Mouse (Mus musculus) hindbrain, postnatal 0 days (tissue): ENCODE results near the gene Cntrl. TPM values are rescaled to one million over a fixed set of nuclear protein-coding genes. Genes with fewer than 3 reads are reported as not detected.

ENCODE experiments used
- ATAC-seq: fragments of 200-750 bp; cut with Nextera tagmentation; 2 replicates; pipeline ENCODE4 v1.8.0; 2017; ENCODE audit warnings: mild to moderate bottlenecking, moderate TSS enrichment, moderate library complexity
- DNase-seq: peaks from one replicate; pipeline ENCODE4 v3.0.0-alpha.2; 2015; ENCODE audit warnings: low spot score
- H3K27ac ChIP-seq: fragments of 300-500 bp; sonication (generic); 2 replicates; pipeline ENCODE4 v1.5.1; 2014; ENCODE audit warnings: mild to moderate bottlenecking
- H3K27me3 ChIP-seq: fragments of 300-500 bp; sonication (generic); 2 replicates; pipeline ENCODE4 v1.6.1; 2014; ENCODE audit warnings: low read length, mixed read lengths; ENCODE audit not compliant: insufficient read depth
- H3K36me3 ChIP-seq: fragments of 300-500 bp; sonication (generic); 2 replicates; pipeline ENCODE4 v1.6.1; 2014; ENCODE audit warnings: low read length, mixed read lengths; ENCODE audit not compliant: insufficient read depth
- H3K4me1 ChIP-seq: fragments of 300-500 bp; sonication (generic); 2 replicates; pipeline ENCODE4 v1.6.1; 2014; ENCODE audit warnings: antibody characterized with exemption, low read length, mixed read lengths; ENCODE audit not compliant: insufficient read depth
- H3K4me2 ChIP-seq: fragments of 300-500 bp; sonication (generic); 2 replicates; pipeline ENCODE4 v1.6.1; 2014; ENCODE audit warnings: low read depth, mild to moderate bottlenecking, low read length, moderate library complexity, mixed read lengths
- H3K4me3 ChIP-seq: fragments of 300-500 bp; sonication (generic); 2 replicates; pipeline ENCODE4 v1.5.1; 2014; ENCODE audit warnings: low read length
- H3K9ac ChIP-seq: fragments of 300-500 bp; sonication (generic); replicated peaks from 2 replicates; pipeline ENCODE4 v1.6.1; 2014; ENCODE audit warnings: mild to moderate bottlenecking, low read length, moderate library complexity, mixed read lengths
- H3K9me3 ChIP-seq: fragments of 300-500 bp; sonication (generic); 2 replicates; pipeline ENCODE4 v1.6.1; 2016; ENCODE audit warnings: low read length, mixed read lengths
- CTCF ChIP-seq: IDR thresholded peaks from 2 replicates; pipeline ENCODE4 v1.5.1; 2016; ENCODE audit warnings: antibody characterized with exemption, control low read depth, low read depth
- WGBS: fragments of 180-500 bp; shearing (Covaris S2); extraction: QIAGEN DNeasy Blood & Tissue Kit; methylation state at CpG from one replicate; pipeline ENCODE4 v1.1.7; 2014; 5-methylcytosine and 5-hydroxymethylcytosine counted together
- polyA plus RNA-seq: library from polyadenylated mRNA; unstranded; fragments of >200 nt; fragmentation: Nextera tagmentation; extraction: Ambion mirVana; gene quantifications from 2 replicates; pipeline ENCODE4 v1.2.1, GENCODE M21; 2015
- total RNA-seq: library from RNA; depleted of rRNA; stranded (reverse); fragments of >200 nt; gene quantifications from 2 replicates; pipeline ENCODE4 v1.2.3, GENCODE M21; 2014; rRNA removed

The Cntrl gene
- total RNA-seq, result 6.5 and 10.5 TPM in 2 replicates
- 9.0 and 10.7 TPM in 2 replicates for polyA plus RNA-seq

- H3K4me1 ChIP-seq, result peaks cover 3% of the 10 kb centered on the region; the same call in 1 of the 2 replicates
- TF ChIP-seq CTCF, result no peak; the same call in 1 of the 2 replicates
- H3K9ac ChIP-seq, result peak within 1 kb of the TSS; percentile 72
- peak within 1 kb of the TSS; percentile 89 for H3K27ac ChIP-seq
- no peaks in the 10 kb centered on the region for H3K9me3 ChIP-seq
- H3K27me3 ChIP-seq, result no peaks in the 10 kb centered on the region
- no peaks in the 10 kb centered on the region for H3K36me3 ChIP-seq
- under 1% methylated on average over 62 of the region's 62 CpGs for WGBS
- DNase-seq (peak; percentile 95), ATAC-seq (peak; percentile 97)
- peak within 1 kb of the TSS; percentile 79 for H3K4me3 ChIP-seq
- H3K4me2 ChIP-seq, result peak within 1 kb of the TSS; percentile 55
Measured at GRCm38 (mm10) chr2:35109141-35109923, at the start of gene Cntrl. TSS of gene Cntrl (plus strand) at chr2:35109492.

DNA sequence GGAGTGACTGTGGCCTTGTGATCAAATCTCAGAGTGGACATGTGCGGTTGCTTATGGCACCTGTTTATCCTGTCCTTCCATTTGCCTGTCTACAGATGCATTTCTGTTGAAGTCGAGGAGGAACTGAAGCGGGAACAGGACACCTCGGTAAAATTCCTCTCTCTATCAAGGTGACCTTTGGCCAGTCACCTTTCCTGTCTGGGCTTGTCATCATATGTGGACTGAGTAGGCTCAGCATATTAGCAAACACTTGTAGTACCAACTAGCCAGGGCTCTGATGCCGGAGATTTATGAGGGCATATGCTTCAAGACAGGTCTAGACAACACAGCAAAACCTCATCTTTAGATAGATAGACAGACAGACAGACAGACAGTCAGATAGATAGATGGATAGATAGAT is 49.0 kb upstream of the Cntrl start:
- Histone ChIP-seq H3K27ac (no peak overlapping the region), H3K9me3 (no peaks in the 10 kb centered on the region), H3K4me3 (no peak overlapping the region), H3K27me3 (no peaks in the 10 kb centered on the region), H3K4me2 (no peak overlapping the region), H3K36me3 (no peaks in the 10 kb centered on the region), H3K4me1 (no peaks in the 10 kb centered on the region), H3K9ac (no peak overlapping the region)
- DNase-seq (no peak), ATAC-seq (no peak)
- TF ChIP-seq CTCF, result no peak
- WGBS, result 85% methylated on average over 5 of the region's 5 CpGs

- DNase-seq, result no peak
- Histone ChIP-seq H3K36me3 (no peaks in the 10 kb centered on the region), H3K27me3 (no peaks in the 10 kb centered on the region), H3K4me2 (no peak overlapping the region), H3K9me3 (no peaks in the 10 kb centered on the region), H3K9ac (no peak overlapping the region), H3K4me1 (no peaks in the 10 kb centered on the region), H3K27ac (no peak overlapping the region), H3K4me3 (no peak overlapping the region)
- ATAC-seq, result no peak
- TF ChIP-seq CTCF, result no peak
- WGBS, result 78% methylated on average over 6 of the region's 6 CpGs
Measured at GRCm38 (mm10) chr2:35060897-35061296, 48.4 kb upstream of the Cntrl start.

- Histone ChIP-seq H3K4me3 (no peak within 1 kb of the TSS), H3K4me2 (no peak within 1 kb of the TSS), H3K9ac (no peak within 1 kb of the TSS), H3K4me1 (no peaks in the 10 kb centered on the region), H3K9me3 (no peaks in the 10 kb centered on the region), H3K27me3 (no peaks in the 10 kb centered on the region), H3K36me3 (no peaks in the 10 kb centered on the region), H3K27ac (no peak within 1 kb of the TSS)
- no peak for DNase-seq
- 84% methylated on average over 5 of the region's 5 CpGs for WGBS
- TF ChIP-seq CTCF, result no peak
- ATAC-seq, result no peak
Measured at GRCm38 (mm10) chr2:35061338-35061737, 48.0 kb upstream of the Cntrl start, which contains the start of gene Hc. TSS of gene Hc (minus strand) at chr2:35061438.

DNA sequence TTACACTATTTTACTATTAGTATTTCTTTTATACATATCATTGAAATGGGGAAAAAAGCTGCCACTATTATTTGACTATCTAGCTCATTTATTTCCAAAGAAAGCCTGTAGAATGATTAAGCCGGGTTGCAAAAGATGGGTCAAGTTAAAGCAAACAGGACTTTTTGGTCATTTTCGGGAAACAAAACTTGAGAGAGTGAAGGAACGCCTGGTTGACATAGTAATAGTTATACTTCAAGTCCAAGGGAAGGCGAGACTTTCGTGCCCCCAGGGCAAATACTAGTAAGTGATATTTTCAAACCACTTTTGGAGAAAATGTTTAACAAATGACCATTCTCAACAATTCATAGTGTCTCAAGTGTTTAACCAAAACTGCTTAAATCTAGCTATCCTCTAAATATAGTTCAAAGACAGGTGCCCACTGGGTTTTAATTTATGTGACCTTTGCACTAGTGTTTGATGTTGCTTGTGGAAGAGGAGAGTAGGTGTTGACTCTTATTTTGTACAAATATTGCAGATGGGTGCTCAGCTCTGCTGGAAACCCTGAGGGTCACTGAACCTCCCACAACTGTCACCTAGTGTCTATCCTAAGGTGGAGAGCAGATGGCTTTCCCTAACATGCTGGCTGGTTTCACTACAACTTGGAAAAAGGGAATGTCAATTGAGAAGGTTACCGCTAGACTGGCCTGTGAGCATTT is 45.8 kb upstream of the Cntrl start:
- no peak for TF ChIP-seq CTCF
- Histone ChIP-seq H3K27ac (no peak overlapping the region), H3K9ac (no peak overlapping the region), H3K4me2 (no peak overlapping the region), H3K9me3 (no peaks in the 10 kb centered on the region), H3K4me1 (no peaks in the 10 kb centered on the region), H3K4me3 (no peak overlapping the region), H3K27me3 (no peaks in the 10 kb centered on the region), H3K36me3 (no peaks in the 10 kb centered on the region)
- 95% methylated on average over 6 of the region's 6 CpGs for WGBS
- ATAC-seq (no peak), DNase-seq (no peak)

DNA sequence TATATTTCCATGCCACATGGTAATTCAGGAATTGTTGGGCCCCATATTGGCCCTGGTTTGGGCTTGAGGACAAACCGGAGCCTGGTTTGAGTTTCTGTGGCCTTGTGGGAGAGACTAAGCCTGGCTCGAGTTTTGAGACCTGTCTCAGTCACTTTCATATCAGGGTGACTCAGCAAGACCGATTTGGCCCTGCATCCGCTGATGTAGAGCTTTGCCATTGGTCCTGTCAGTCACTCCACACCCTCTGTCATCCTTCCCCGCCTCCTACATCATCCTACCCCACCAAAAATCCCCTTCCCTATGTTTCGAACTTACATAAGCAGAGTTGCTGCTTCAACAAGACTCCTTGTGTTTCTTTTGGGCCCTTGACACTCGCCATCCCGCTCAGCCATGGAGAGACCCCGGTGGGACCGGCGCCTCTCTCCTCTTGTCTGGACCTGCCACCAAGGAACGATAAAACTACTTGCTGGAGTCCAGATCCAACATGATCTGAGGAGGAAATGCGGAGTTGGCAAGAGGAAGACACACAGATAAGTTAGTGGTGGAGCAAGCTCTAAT is 42.7 kb upstream of the Cntrl start:
- ATAC-seq (no peak), DNase-seq (no peak)
- TF ChIP-seq CTCF, result no peak
- H3K9me3 ChIP-seq, result no peaks in the 10 kb centered on the region
- H3K36me3 ChIP-seq, result no peaks in the 10 kb centered on the region
- no peak overlapping the region for H3K9ac ChIP-seq
- no peaks in the 10 kb centered on the region for H3K4me1 ChIP-seq
- H3K27ac ChIP-seq, result no peak overlapping the region
- H3K4me2 ChIP-seq, result no peak overlapping the region
- WGBS, result 91% methylated on average over 13 of the region's 13 CpGs
- H3K27me3 ChIP-seq, result no peaks in the 10 kb centered on the region
- no peak overlapping the region for H3K4me3 ChIP-seq
